Mouse (Mus musculus): ENCODE measurements around the gene Dck. TPM values are rescaled to one million over a fixed set of nuclear protein-coding genes. Genes with fewer than 3 reads are reported as not detected.

Gene Dck
- total RNA-seq, 2 experiments from 2014 or later, result 13.7 to 14.9 TPM

DNA sequence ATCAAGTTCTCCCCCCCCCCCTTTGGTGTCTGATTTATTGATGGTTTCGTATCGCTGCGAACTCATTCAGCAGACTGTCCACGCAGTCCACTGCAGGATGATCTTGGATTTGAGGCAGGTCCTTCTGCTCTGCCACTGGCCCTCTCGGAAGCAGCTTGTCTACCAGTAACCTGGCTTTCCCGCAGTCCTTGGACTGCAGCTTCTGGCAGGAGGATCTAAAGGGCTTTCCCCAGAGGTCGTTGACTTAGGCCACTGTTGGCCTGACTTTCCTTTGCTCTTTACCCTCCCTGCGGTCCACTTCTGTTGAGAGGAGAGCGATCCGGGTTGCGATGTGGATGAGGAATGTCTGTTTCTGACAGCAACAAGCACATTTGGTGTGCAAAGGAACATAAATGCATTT lies 31.8 kb downstream of the Dck start:
- no peak for DNase-seq (ENCODE audit: low spot score in 2 of 2)
- TF ChIP-seq CTCF (conservative IDR thresholded peaks at IDR 0.05), result no peak
- no peak overlapping the region for H3K4me3 ChIP-seq
- H3K27ac ChIP-seq, result no peak overlapping the region

- DNase-seq (ENCODE audit: low spot score in 2 of 2), result no peak
- no peak overlapping the region for H3K27ac ChIP-seq
- TF ChIP-seq CTCF (conservative IDR thresholded peaks at IDR 0.05), result no peak
- H3K4me3 ChIP-seq, result no peak overlapping the region
Observed at GRCm38 (mm10) chr5:88797121-88797520, 32.3 kb downstream of the Dck start.

GRCm38 (mm10) chr5:88805616-88806015 lies 40.8 kb downstream of the Dck start:
- no peak overlapping the region for H3K4me3 ChIP-seq
- DNase-seq (ENCODE audit: low spot score in 2 of 2), result no peak
- H3K27ac ChIP-seq, result no peak overlapping the region
- no peak for TF ChIP-seq CTCF (conservative IDR thresholded peaks at IDR 0.05)

DNA sequence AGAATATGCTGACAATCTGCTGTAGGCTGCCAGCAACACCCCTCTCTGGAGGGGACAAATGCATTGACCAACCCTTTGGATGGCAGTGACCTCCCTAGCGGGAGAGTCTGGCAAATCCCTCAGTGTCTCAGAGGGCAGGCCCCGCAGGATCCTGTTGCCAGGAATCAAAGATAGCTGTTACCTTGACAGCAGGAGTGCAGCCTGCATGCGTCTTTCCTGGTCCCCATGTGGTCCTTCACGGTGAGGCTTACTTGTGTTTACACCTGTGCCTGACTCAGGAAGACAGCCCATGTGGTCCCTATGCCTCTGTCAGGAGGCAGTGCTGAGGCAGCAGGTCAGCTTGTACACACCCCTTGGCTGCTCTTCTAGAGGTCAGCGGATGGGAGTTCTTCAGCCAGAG lies 41.5 kb downstream of the Dck start:
- Histone ChIP-seq H3K27ac (peak overlapping the region; percentile 70; the same call in 1 of the 2 replicates), H3K4me3 (no peak overlapping the region)
- DNase-seq (ENCODE audit: low spot score in 2 of 2), result no peak
- no peak for TF ChIP-seq CTCF (conservative IDR thresholded peaks at IDR 0.05)

DNA sequence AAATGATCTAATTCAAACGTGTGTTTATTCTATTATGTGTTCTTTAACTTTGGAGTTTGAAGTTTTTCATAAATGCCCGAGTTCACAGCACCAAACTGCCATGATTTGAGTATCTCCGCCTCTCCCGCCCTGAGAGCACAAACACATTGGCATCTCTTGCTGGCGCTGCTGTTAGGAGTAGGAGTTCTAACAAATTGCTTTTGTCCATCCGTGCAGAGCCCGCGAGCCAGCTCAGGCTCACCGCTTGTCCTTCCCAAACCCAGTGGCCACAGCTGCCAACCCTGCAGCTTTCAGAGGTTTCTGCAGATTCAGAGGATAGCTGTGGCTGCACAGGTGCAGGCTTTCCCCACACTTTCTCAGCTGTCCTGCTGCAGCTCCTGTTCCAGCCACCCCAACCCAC lies 42.5 kb downstream of the Dck start:
- peak in 1 of 2 experiments; percentile 28 for DNase-seq (ENCODE audit: low spot score in 2 of 2)
- TF ChIP-seq CTCF (conservative IDR thresholded peaks at IDR 0.05), result no peak
- H3K4me3 ChIP-seq, result no peak overlapping the region
- peak overlapping the region; percentile 70 for H3K27ac ChIP-seq

GRCm38 (mm10) chr5:88813188-88813587 lies 48.4 kb downstream of the Dck start:
- Histone ChIP-seq H3K4me3 (no peak overlapping the region), H3K27ac (peak overlapping the region; percentile 86)
- peak in 1 of 2 experiments; percentile 10 for DNase-seq (ENCODE audit: low spot score in 2 of 2)
- TF ChIP-seq CTCF (conservative IDR thresholded peaks at IDR 0.05), result no peak

- no peak for DNase-seq (ENCODE audit: low spot score in 2 of 2)
- no peak for TF ChIP-seq CTCF (conservative IDR thresholded peaks at IDR 0.05)
- peak overlapping the region; percentile 86 for H3K27ac ChIP-seq
- no peak overlapping the region for H3K4me3 ChIP-seq
Observed at GRCm38 (mm10) chr5:88814552-88814951, 49.8 kb downstream of the Dck start.

DNA sequence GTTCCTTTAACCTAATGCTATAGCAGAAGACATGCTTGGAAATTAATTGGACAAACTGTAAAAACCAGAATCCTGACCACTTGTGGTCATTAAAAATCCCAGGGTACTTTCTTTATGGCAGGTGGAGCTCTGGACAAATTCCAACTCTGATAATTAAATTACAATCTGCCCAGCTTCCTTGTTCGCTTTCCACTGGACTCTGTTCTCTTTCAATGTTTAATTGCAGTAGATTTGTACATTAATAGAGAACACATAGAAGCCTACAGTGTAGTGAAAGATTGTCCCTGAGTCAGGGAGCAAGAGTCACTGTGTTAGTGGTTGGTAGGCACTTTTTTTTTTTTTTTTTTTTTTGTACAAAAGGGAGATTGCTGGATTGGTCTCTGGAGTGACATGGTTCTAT lies 56.7 kb downstream of the Dck start:
- H3K4me3 ChIP-seq, result no peak overlapping the region
- no peak overlapping the region; the same call in 1 of the 2 replicates for H3K27ac ChIP-seq
- TF ChIP-seq CTCF (conservative IDR thresholded peaks at IDR 0.05), result no peak
- DNase-seq (ENCODE audit: low spot score in 2 of 2), result no peak

DNA sequence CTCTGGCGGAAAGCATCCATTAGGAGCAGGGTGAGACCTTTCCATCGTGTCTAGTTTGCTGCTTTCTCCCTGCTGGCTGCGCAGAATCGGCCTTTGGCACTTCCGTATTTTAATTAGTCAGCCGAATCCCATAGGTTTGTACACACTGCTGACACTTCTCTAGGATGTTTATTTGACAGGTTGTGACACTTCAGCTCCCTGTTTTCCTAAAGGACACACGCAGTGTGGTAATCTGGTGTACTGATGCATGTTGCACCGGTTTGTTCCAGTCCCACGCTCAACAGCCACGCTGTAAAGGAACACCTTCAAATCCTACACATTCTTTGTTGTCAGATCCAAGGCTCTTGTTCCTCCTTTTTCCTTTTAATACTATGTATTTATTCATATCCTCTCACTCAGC lies 60.0 kb downstream of the Dck start:
- no peak overlapping the region for H3K27ac ChIP-seq
- H3K4me3 ChIP-seq, result no peak overlapping the region
- no peak for DNase-seq (ENCODE audit: low spot score in 2 of 2)
- no peak for TF ChIP-seq CTCF (conservative IDR thresholded peaks at IDR 0.05)

- Histone ChIP-seq H3K4me3 (no peak overlapping the region), H3K27ac (peak overlapping the region; percentile 91)
- TF ChIP-seq CTCF (conservative IDR thresholded peaks at IDR 0.05), result no peak
- peak; percentile 39 to 44 for DNase-seq (ENCODE audit: low spot score in 2 of 2)
Observed at GRCm38 (mm10) chr5:88829835-88830571, 65.2 kb downstream of the Dck start.

DNA sequence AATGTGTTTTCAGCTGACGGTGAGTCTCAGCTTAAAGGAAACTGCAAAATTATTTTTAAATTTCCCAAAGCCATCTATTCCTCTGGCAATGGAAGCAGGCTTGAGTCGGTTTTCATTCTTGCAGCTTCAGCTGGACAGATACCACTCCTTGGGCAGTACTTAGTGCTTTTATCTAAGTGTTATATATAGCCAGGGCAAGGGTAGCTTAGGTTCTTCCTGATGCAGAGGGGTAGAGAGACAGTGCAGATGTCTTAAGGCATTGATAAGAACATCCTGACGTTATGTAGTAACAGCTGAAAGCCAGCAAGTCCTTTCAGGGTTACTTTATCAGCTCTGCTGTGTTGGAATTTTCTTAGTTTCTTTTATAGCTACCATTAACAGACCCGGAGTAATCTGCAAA lies 66.1 kb downstream of the Dck start:
- H3K4me3 ChIP-seq, result no peak overlapping the region
- no peak for DNase-seq (ENCODE audit: low spot score in 2 of 2)
- peak overlapping the region; percentile 91 for H3K27ac ChIP-seq
- no peak for TF ChIP-seq CTCF (conservative IDR thresholded peaks at IDR 0.05)

DNA sequence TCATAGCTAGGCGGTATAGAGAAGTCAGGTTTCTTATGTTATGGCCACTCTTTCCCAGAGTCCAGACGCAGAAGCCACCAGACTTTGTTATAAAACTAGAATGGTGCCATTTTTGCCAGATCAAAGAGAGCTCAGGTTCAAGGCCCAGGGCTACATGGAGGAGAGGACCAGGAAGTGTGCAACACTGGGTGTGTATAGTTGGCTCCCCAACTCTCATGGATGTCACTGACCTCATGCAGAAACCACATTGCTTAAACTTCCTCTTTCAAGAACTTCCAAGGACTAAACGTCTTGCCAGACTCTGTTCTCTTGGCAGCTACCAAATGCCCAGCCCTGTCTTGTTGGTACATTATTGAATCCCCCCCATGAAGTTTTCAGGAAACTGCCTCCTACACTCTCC lies 67.1 kb downstream of the Dck start:
- H3K4me3 ChIP-seq, result no peak overlapping the region
- peak overlapping the region; percentile 91 for H3K27ac ChIP-seq
- DNase-seq (ENCODE audit: low spot score in 2 of 2), result no peak
- TF ChIP-seq CTCF (conservative IDR thresholded peaks at IDR 0.05), result no peak

Other genes with a start within 250 kb of the Dck start
- under 1 TPM; 0.31 to 0.42 TPM for gene Jchain, start 237.1 kb upstream of the Dck start, total RNA-seq (2021)
- 10 to 100 TPM; 29.2 to 30.3 TPM for gene Utp3, start 210.5 kb upstream of the Dck start, total RNA-seq (2021)
- gene Rufy3, start 200.0 kb upstream of the Dck start, total RNA-seq (2021), result 100 to 1,000 TPM; 169 TPM
- 10 to 100 TPM; 87.2 to 95.2 TPM for gene Grsf1, start 88.8 kb upstream of the Dck start, total RNA-seq (2021)
- 10 to 100 TPM; 29.6 to 31.9 TPM for gene Mob1b, start 44.1 kb upstream of the Dck start, total RNA-seq (2021)
- gene Slc4a4, start 121.8 kb downstream of the Dck start, total RNA-seq (2021), result 100 to 1,000 TPM; 154 to 161 TPM